Comparison of ENCODE assay signal across 9 mouse cellular contexts in the genomic region with DNA sequence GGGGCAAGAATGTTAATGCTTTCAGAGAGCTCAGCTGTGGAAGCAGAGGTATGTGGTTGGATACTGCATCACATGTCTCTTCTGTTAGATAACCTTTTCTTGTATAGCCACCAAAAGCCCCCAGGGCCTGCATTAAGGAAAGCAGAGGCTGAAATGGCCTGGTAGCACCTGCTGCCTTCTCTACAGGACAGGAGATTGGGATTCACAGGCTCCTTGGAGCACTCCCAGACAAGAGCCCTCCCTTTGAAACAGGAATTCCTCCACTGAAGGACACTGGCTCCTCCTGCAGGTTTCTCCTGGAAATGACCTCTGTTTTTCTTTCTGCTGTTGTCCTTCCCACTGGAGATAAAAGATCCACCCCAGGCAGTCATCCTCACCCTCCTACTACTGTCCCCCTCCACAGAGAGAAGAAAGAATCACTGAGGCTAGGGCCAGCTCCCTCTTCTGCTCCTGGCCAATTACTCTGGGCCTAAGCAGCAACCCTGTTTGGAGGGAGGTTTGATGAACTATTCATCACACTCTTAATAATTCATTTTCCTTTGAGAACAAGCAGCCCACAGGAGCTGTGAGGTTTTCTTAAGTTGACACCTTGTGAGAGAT.
DNase-seq lines count a peak whose midpoint lies in the region; ATAC-seq and TF ChIP-seq lines count a peak whose summit lies in the region.
"Had no signal": no experiment of that assay in that cellular context is flagged by ENCODE, and none has a peak within 500 bp of the region (broad histone marks: within the 10 kb centered on the region; RNA-seq: fewer than 3 reads in every experiment).

No protein-coding gene starts in this region.

- no peaks in the 10 kb centered on the region for H3K27me3 ChIP-seq in heart, embryonic 12.5 days (replicated peaks)
- no peaks in the 10 kb centered on the region for H3K27me3 ChIP-seq in E14TG2a.4 (ENCODE audit: insufficient read depth, low read length)
- H3K27me3 ChIP-seq in hindbrain, embryonic 15.5 days = no peaks in the 10 kb centered on the region
- H3K27me3 ChIP-seq: heart, embryonic 13.5 days had no signal

- no peak overlapping the region for H3K4me2 ChIP-seq in heart, embryonic 12.5 days
- no peak overlapping the region for H3K4me2 ChIP-seq in hindbrain, embryonic 15.5 days
- H3K4me2 ChIP-seq: heart, embryonic 13.5 days had no signal

- intact Hi-C loops in heart, postnatal 14 days (cut with DNase I) = no loop called here

- H3K9me3 ChIP-seq in heart, embryonic 12.5 days (replicated peaks) = no peaks in the 10 kb centered on the region
- no peaks in the 10 kb centered on the region for H3K9me3 ChIP-seq in E14TG2a.4 (ENCODE audit: low read length)
- H3K9me3 ChIP-seq in hindbrain, embryonic 15.5 days = no peaks in the 10 kb centered on the region
- H3K9me3 ChIP-seq: heart, embryonic 13.5 days had no signal

- peak; percentile 1 to 5 for DNase-seq in heart, postnatal 14 days
- peak; percentile 2 to 21 for DNase-seq in cerebellum, postnatal 36 days
- DNase-seq in mesoderm, embryonic 11.5 days (ENCODE audit: low read depth, low spot score) = peak; percentile 25
- DNase-seq in spleen, postnatal 14 days (ENCODE audit: low spot score in 2 of 2) = no peak
- DNase-seq in heart, adult 11 months = no peak

- ATAC-seq in heart, embryonic 12.5 days (ENCODE audit: insufficient number of reproducible peaks, low FRiP score) = no peak
- peak; percentile 54; the same call in 1 of the 2 replicates for ATAC-seq in hindbrain, embryonic 15.5 days (ENCODE audit: low FRiP score, low read depth)

- H3K9ac ChIP-seq in heart, embryonic 12.5 days = no peak overlapping the region
- H3K9ac ChIP-seq in hindbrain, embryonic 15.5 days = no peak overlapping the region
- H3K9ac ChIP-seq: heart, embryonic 13.5 days had no signal

- H3K27ac ChIP-seq in heart, embryonic 12.5 days (ENCODE audit: poor library complexity, severe bottlenecking) = no peak overlapping the region
- H3K27ac ChIP-seq in hindbrain, embryonic 15.5 days (replicated peaks) = no peak overlapping the region
- H3K27ac ChIP-seq: heart, embryonic 13.5 days had no signal

- H3K4me3 ChIP-seq in heart, embryonic 12.5 days = no peak overlapping the region
- no peak overlapping the region for H3K4me3 ChIP-seq in E14TG2a.4 (replicated peaks; ENCODE audit: low read length)
- H3K4me3 ChIP-seq in hindbrain, embryonic 15.5 days = no peak overlapping the region
- H3K4me3 ChIP-seq: heart, embryonic 13.5 days had no signal

- no peaks in the 10 kb centered on the region for H3K4me1 ChIP-seq in heart, embryonic 12.5 days (replicated peaks)
- no peaks in the 10 kb centered on the region for H3K4me1 ChIP-seq in E14TG2a.4 (replicated peaks; ENCODE audit: low read depth, low read length)
- H3K4me1 ChIP-seq in hindbrain, embryonic 15.5 days (replicated peaks) = no peaks in the 10 kb centered on the region
- H3K4me1 ChIP-seq: heart, embryonic 13.5 days had no signal

- H3K36me3 ChIP-seq in heart, embryonic 12.5 days = no peaks in the 10 kb centered on the region
- no peaks in the 10 kb centered on the region for H3K36me3 ChIP-seq in E14TG2a.4 (ENCODE audit: insufficient read depth, low read length)
- no peaks in the 10 kb centered on the region for H3K36me3 ChIP-seq in hindbrain, embryonic 15.5 days
- H3K36me3 ChIP-seq: heart, embryonic 13.5 days had no signal

- TF ChIP-seq CTCF in E14TG2a.4 (conservative IDR thresholded peaks at IDR 0.05; ENCODE audit: low read length) = peak; percentile 42

Comparison
In these comparisons a context has a peak if more than half of its experiments do, and no peak if none do; other contexts are left out.
1. DNase-seq: peak in heart, postnatal 14 days (2 of 2), cerebellum, postnatal 36 days (2 of 2) and mesoderm, embryonic 11.5 days (single experiment); none in spleen, postnatal 14 days (0 of 2) and heart, adult 11 months (single experiment).